Mouse (Mus musculus): ENCODE data around the gene Psmd14. TPM values are rescaled to one million over a fixed set of nuclear protein-coding genes. Genes with fewer than 3 reads are reported as not detected.
A peak's percentile ranks its signal among the peaks of the same experiment; 100 is the strongest.

Gene Psmd14
- polyA plus RNA-seq, 1 experiment from 2014 or later: 140 TPM

DNA sequence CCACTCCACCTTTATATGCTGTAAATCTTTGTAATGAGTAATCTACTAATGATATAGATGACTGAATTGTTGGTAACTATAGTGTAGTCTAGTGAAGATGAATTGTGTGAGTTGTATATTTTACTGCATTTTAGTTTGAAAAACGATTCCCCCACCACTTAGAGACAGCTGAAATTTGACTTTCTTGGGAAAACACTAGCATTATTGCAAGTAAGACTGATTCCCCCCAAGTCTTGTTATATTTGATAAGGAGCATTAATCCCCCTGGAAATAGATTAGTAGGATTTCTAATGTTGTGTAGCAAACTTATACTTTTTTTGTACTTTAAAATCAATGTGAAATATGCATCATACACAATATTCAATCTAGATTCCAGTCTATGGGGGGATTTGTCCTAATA, 102.0 kb downstream of the Psmd14 start:
- Histone ChIP-seq H3K9ac (no peak overlapping the region), H3K9me3 (replicated peaks) (no peaks in the 10 kb centered on the region), H3K27me3 (replicated peaks) (peaks cover 67% of the 10 kb centered on the region), H3K36me3 (no peaks in the 10 kb centered on the region), H3K27ac (ENCODE audit: poor library complexity, severe bottlenecking) (no peak overlapping the region), H3K4me1 (replicated peaks) (peaks cover 13% of the 10 kb centered on the region), H3K4me3 (no peak overlapping the region), H3K4me2 (no peak overlapping the region)
- ATAC-seq (ENCODE audit: insufficient number of reproducible peaks, low FRiP score): no peak
- WGBS: 24% methylated on average over 1 of the region's 1 CpGs

DNA sequence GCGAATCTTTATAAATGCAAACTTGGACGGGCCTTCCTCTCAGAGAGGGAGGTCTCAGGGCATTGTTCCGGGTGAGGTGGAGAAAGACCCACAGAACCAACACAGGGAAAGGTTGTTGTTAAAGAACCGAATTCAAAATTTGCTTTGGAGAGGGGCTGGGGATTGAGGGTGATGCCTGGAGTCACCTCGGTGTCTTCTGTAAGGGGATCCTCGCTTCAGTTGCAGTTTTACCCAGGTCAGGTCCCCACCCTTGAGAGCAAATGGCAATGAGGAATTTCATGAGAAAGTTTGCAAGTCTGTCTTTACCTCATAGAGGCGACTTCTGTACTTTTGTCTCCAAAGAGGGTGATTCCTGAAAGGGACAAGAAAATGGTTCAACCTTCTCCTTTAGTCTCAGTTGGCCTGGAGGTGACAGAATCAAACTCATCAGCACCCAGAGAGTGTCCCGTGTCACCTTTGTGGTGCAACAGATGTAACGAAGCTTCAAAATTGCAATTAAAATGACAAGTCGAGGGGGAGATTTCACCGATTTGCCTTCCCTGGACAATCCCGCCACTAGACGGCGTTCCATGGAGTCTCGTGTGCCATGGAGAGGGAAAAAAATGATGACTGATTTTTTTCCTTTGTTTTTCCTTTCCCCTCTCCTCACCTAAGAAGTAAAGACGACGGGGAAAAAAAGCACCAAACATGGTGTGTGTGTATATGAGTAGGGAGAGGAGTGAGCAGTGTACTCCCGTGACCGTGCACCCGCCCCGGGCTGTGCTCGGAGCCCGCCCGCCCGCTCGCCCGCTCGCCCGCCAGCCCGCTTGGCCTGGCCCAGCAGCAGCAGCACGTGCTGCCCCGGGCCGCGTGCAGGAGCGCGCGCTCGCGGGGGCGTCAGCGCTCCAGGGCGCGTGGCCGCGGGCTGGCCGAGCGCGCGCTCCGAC, 103.3 kb downstream of the Psmd14 start:
- Histone ChIP-seq H3K27ac (ENCODE audit: poor library complexity, severe bottlenecking) (no peak overlapping the region), H3K4me2 (peak overlapping the region; percentile 96), H3K4me1 (replicated peaks) (peaks cover 13% of the 10 kb centered on the region), H3K9ac (peak overlapping the region; percentile 65), H3K9me3 (replicated peaks) (no peaks in the 10 kb centered on the region), H3K36me3 (no peaks in the 10 kb centered on the region), H3K27me3 (replicated peaks) (peaks cover 55% of the 10 kb centered on the region), H3K4me3 (peak overlapping the region; percentile 58)
- WGBS: 3% methylated on average over 50 of the region's 50 CpGs
- peak; percentile 66; the same call in 1 of the 2 replicates for ATAC-seq (ENCODE audit: insufficient number of reproducible peaks, low FRiP score)

DNA sequence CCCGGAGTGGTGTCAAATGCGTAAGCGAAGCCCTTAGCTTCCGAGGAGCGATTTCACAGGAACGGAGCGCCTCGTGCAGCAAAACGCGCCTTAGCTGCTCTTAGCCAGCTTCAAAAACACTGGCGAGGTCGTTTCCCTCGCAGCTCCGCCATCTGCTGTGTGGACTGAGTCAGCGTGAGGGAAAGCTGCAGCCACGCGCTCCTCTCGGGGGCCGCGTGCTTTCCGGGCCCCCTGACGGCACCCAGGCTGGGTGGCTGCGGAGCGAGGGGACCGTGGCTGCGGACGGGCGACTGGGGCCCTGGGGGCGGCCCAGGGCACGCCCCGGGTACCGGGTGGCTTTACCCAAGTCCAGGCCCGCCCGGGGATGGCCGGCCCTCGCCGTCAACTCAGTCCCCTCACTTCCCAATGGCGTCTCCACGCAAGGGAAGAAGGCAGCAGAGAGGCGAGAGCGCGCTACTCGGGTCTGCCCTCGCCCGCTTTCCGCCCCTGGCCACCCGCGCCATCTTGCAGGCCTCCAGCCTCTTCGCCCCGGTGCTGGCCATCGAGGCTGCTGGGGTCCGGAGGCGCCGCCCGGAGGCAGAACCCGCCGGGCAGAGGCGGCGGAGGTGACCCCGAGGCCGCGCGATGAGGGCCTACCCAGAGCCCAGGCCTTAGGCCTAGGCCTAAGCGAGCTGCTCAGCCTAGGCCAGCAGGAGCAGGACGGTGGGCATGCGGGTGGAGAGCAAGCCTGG, 104.3 kb downstream of the Psmd14 start:
- Histone ChIP-seq H3K4me3 (peak overlapping the region; percentile 58), H3K4me2 (peak overlapping the region; percentile 96), H3K27me3 (replicated peaks) (peaks cover 46% of the 10 kb centered on the region), H3K4me1 (replicated peaks) (peaks cover 13% of the 10 kb centered on the region), H3K9ac (peak overlapping the region; percentile 65), H3K27ac (ENCODE audit: poor library complexity, severe bottlenecking) (no peak overlapping the region), H3K36me3 (no peaks in the 10 kb centered on the region), H3K9me3 (replicated peaks) (no peaks in the 10 kb centered on the region)
- ATAC-seq (ENCODE audit: insufficient number of reproducible peaks, low FRiP score): peak; percentile 66
- 7% methylated on average over 66 of the region's 66 CpGs for WGBS

DNA sequence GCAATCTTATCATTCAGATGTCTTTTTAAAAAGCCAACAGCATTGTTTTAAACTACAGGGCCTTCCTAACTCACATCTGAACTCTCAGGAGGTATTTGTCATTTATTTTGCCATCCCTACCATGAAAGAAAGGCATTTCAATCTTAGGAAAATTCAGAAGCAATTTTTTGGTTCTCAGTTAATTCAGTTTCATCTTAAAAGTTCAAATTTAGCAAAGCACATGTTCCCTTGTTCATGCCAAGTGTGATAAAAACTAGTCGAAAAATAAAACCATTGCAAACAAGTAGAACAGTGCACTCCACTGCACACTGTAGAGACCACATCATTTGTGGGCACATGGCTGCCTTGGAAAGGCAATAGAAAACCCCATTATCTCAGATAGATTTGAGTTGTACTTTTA, 106.7 kb downstream of the Psmd14 start:
- H3K9me3 ChIP-seq (replicated peaks): no peaks in the 10 kb centered on the region
- no peak overlapping the region for H3K9ac ChIP-seq
- peaks cover 13% of the 10 kb centered on the region for H3K4me1 ChIP-seq (replicated peaks)
- H3K4me2 ChIP-seq: no peak overlapping the region
- peaks cover 24% of the 10 kb centered on the region for H3K27me3 ChIP-seq (replicated peaks)
- no peaks in the 10 kb centered on the region for H3K36me3 ChIP-seq
- 67% methylated on average over 1 of the region's 1 CpGs for WGBS
- no peak overlapping the region for H3K27ac ChIP-seq (ENCODE audit: poor library complexity, severe bottlenecking)
- H3K4me3 ChIP-seq: no peak overlapping the region
- ATAC-seq (ENCODE audit: insufficient number of reproducible peaks, low FRiP score): no peak

DNA sequence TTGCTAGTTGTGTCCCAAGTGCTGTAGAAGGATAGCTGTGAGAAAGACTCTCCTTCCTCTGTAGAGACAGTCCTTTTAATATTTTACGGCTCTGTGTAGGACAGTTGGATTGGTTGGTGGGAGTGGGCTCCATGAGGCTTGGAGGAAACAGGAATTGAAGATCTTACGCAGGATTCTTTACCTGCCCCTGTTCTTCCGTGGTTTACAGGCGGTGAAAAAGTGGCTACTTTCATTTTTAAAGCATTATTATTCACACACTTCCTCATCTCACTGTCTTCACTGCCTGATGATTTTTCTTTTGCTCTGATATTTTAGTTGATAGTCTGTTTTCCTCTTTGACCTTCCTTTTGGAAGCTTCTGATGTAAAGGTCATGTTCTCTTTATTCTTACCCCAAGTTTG, 108.7 kb downstream of the Psmd14 start:
- Histone ChIP-seq H3K9ac (no peak overlapping the region), H3K4me2 (no peak overlapping the region), H3K4me3 (no peak overlapping the region), H3K36me3 (no peaks in the 10 kb centered on the region), H3K27me3 (replicated peaks) (peaks cover 17% of the 10 kb centered on the region), H3K9me3 (replicated peaks) (no peaks in the 10 kb centered on the region), H3K4me1 (replicated peaks) (peaks cover 8% of the 10 kb centered on the region), H3K27ac (ENCODE audit: poor library complexity, severe bottlenecking) (no peak overlapping the region)
- ATAC-seq (ENCODE audit: insufficient number of reproducible peaks, low FRiP score): no peak
- 70% methylated on average over 4 of the region's 4 CpGs for WGBS

DNA sequence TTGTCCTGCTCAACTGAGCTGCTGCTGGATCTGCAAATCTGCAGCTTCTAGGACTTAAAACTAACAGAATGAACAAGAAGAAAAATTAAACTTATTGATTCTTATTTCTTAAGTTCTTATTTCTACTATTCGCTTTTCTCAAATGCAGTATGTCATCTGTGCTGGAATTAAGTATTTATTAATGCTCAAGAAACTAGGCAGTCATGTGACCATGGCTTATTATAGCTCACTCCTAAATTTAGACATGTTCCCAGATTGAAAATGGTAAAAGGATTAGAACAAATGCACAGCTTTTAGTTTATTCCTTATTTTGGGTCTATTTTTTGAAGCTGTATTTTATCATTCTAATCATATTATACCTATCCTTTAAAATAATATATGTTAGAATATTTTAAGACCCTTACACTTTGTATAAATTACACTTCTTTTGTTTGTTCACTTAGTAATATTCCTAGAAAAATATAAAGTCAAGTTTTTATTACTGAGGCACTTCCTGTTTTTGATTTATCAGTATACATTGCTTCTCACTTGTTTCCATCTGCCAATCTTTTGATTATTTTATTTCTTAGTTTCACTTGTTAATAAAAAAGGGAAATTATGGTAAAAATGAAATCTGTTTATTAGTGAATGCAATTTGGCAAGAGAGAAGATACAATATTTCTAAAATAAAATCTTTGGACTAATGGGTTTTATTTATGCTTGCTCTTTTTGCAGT, 112.1 kb downstream of the Psmd14 start:
- H3K36me3 ChIP-seq: no peaks in the 10 kb centered on the region
- no peaks in the 10 kb centered on the region for H3K4me1 ChIP-seq (replicated peaks)
- no peak overlapping the region for H3K4me3 ChIP-seq
- 74% methylated on average over 1 of the region's 1 CpGs for WGBS
- H3K4me2 ChIP-seq: no peak overlapping the region
- ATAC-seq (ENCODE audit: insufficient number of reproducible peaks, low FRiP score): no peak
- H3K9ac ChIP-seq: no peak overlapping the region
- H3K27ac ChIP-seq (ENCODE audit: poor library complexity, severe bottlenecking): no peak overlapping the region
- H3K27me3 ChIP-seq (replicated peaks): 0 out of 2 replicates have a peak, but pooled peaks cover 5% of the 10 kb centered on the region
- H3K9me3 ChIP-seq (replicated peaks): no peaks in the 10 kb centered on the region

DNA sequence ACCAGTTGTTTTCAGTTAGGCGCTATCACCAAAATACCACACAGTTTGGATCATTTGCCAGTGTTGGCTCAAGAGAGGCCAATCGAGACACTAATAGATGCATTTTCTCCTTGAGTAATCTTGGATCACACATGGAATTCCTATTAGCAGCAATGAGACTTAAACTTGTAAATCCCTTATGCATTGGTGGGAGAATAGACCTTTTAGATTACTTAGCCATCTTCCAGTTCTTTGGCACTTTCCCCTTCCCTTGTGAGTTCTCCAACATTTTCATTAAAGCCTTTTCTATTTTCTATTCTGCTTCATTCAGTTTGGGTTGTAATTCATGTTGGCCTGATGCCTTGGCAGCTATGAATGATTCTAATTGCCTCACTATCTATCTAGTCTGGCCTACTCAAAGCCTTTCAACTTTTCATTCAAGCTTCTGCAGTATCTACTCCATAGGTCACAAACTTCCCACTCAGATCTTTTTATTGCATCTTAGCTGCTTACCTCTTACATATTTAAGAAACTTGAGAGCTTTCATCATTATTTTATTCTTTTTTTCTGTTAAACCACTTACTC, 125.8 kb downstream of the Psmd14 start:
- ATAC-seq (ENCODE audit: insufficient number of reproducible peaks, low FRiP score): no peak
- no peaks in the 10 kb centered on the region for H3K36me3 ChIP-seq
- no peaks in the 10 kb centered on the region for H3K27me3 ChIP-seq (replicated peaks)
- WGBS: 61% methylated on average over 2 of the region's 2 CpGs
- no peak overlapping the region for H3K27ac ChIP-seq (ENCODE audit: poor library complexity, severe bottlenecking)
- H3K4me1 ChIP-seq (replicated peaks): no peaks in the 10 kb centered on the region
- H3K9ac ChIP-seq: no peak overlapping the region
- H3K4me2 ChIP-seq: no peak overlapping the region
- H3K9me3 ChIP-seq (replicated peaks): no peaks in the 10 kb centered on the region
- H3K4me3 ChIP-seq: no peak overlapping the region

Small RNA genes lying within 50 kb of the gene (microRNA-seq; reads per million reads assigned to microRNA genes)
- not detected for gene Gm22403

Other genes starting within 250 kb of the Psmd14 start
- 25.0 and 28.0 TPM in 2 replicates for gene Tank, start 133.1 kb upstream of the Psmd14 start, polyA plus RNA-seq (2016; fragmentation: Nextera tagmentation; extraction: Ambion mirVana)
- gene Tbr1, start 91.2 kb downstream of the Psmd14 start, polyA plus RNA-seq (2016; fragmentation: Nextera tagmentation; extraction: Ambion mirVana): not detected in 2 replicates

All from heart, embryonic 12.5 days (tissue).